Mouse (Mus musculus) CH12.LX (cell line): ENCODE results near the gene Borcs7. TPM values are rescaled to one million over a fixed set of nuclear protein-coding genes. Genes with fewer than 3 reads are reported as not detected.

Source experiments
- DNase-seq: peaks from one replicate; pipeline ENCODE4 v3.0.0-alpha.2; 2013; ENCODE audit errors: extremely low read depth
- H3K27ac ChIP-seq: 2 replicates; pipeline ENCODE4 v1.5.1; 2012; ENCODE audit warnings: low read depth, mild to moderate bottlenecking, control low read depth, moderate library complexity; ENCODE audit not compliant: insufficient read depth
- H3K27me3 ChIP-seq: replicated peaks from 2 replicates; pipeline ENCODE3; 2012; ENCODE audit warnings: inconsistent platforms
- H3K36me3 ChIP-seq, 2 experiments: replicated peaks in 1 of 2; 2 replicates each; pipeline versions ENCODE3 to v1.6.1; 2012; ENCODE audit warnings: inconsistent platforms in 1 of 2, low read length in 1 of 2, mild to moderate bottlenecking in 1 of 2, mixed read lengths in 1 of 2, moderate library complexity in 1 of 2; ENCODE audit not compliant: control insufficient read depth in 1 of 2, insufficient read depth in 1 of 2
- H3K4me1 ChIP-seq, 2 experiments: 2 replicates each; pipeline ENCODE4 v1.6.1; 2012; ENCODE audit warnings: inconsistent platforms in 1 of 2, moderate library complexity in 1 of 2; ENCODE audit not compliant: insufficient read depth in 2 of 2, control insufficient read depth in 1 of 2
- H3K4me2 ChIP-seq: 2 replicates; pipeline ENCODE4 v1.6.1; 2012; ENCODE audit warnings: low read depth, mild to moderate bottlenecking, control low read depth; ENCODE audit not compliant: poor library complexity, insufficient read depth, severe bottlenecking
- H3K4me3 ChIP-seq, 3 experiments: fragments of 150-350 bp in 1 of 3; sonication (generic) in 1 of 3; replicated peaks in 1 of 3; 2 replicates each; pipeline versions ENCODE3 to v1.5.1; 2011 to 2012; ENCODE audit warnings: low read depth in 2 of 3, low read length in 2 of 3, mild to moderate bottlenecking in 2 of 3, moderate library complexity in 2 of 3, control low read depth in 1 of 3, improper control_type of control experiment in 1 of 3, inconsistent platforms in 1 of 3, mixed read lengths in 1 of 3; ENCODE audit not compliant: poor library complexity in 1 of 3
- H3K79me2 ChIP-seq: replicated peaks from 2 replicates; pipeline ENCODE4 v1.6.1; 2012; ENCODE audit warnings: mild to moderate bottlenecking, moderate library complexity; ENCODE audit not compliant: control insufficient read depth, poor library complexity, insufficient read depth, severe bottlenecking; ENCODE audit errors: extremely low read depth
- H3K9ac ChIP-seq: 2 replicates; pipeline ENCODE4 v1.6.1; 2012; ENCODE audit warnings: low read depth, mild to moderate bottlenecking, control low read depth, moderate library complexity; ENCODE audit not compliant: insufficient read depth
- H3K9me3 ChIP-seq: replicated peaks from 2 replicates; pipeline ENCODE3; 2012; ENCODE audit warnings: low read length, inconsistent platforms, mixed read lengths
- BHLHE40 ChIP-seq: IDR thresholded peaks from 2 replicates; pipeline ENCODE4 v1.6.1; 2011; ENCODE audit warnings: mild to moderate bottlenecking, low read depth, low read length, improper control_type of control experiment
- CHD1 ChIP-seq: IDR thresholded peaks from 2 replicates; pipeline ENCODE4 v1.6.1; 2012; ENCODE audit warnings: low read depth, low read length, improper control_type of control experiment, inconsistent platforms
- EP300 ChIP-seq: IDR thresholded peaks from 2 replicates; pipeline ENCODE4 v1.6.1; 2011; ENCODE audit warnings: low read length, improper control_type of control experiment
- GABPA ChIP-seq: IDR thresholded peaks from 2 replicates; pipeline ENCODE4 v1.6.1; 2012; ENCODE audit warnings: low read depth, low read length, improper control_type of control experiment, inconsistent platforms; ENCODE audit not compliant: insufficient replicate concordance
- HCFC1 ChIP-seq: IDR thresholded peaks from 2 replicates; pipeline ENCODE4 v1.6.1; 2012; ENCODE audit warnings: low read depth, mild to moderate bottlenecking, inconsistent platforms, low read length, improper control_type of control experiment
- IRF4 ChIP-seq: IDR thresholded peaks from 2 replicates; pipeline ENCODE4 v1.6.1; 2014; ENCODE audit warnings: low read depth, mild to moderate bottlenecking, inconsistent platforms, low read length, improper control_type of control experiment
- JUN ChIP-seq: IDR thresholded peaks from 2 replicates; pipeline ENCODE4 v1.6.1; 2011; ENCODE audit warnings: low read depth, mild to moderate bottlenecking, low read length, improper control_type of control experiment, moderate library complexity; ENCODE audit not compliant: insufficient read depth
- JUND ChIP-seq: conservative IDR thresholded peaks from 2 replicates; pipeline ENCODE4 v1.6.1; 2011; ENCODE audit warnings: low read depth, low read length, improper control_type of control experiment
- MEF2A ChIP-seq: IDR thresholded peaks from 2 replicates; pipeline ENCODE4 v1.6.1; 2014; ENCODE audit warnings: low read depth, mild to moderate bottlenecking, inconsistent platforms, low read length, improper control_type of control experiment, borderline replicate concordance
- NRF1 ChIP-seq: IDR thresholded peaks from 2 replicates; pipeline ENCODE4 v1.6.1; 2014; ENCODE audit warnings: low read depth, mild to moderate bottlenecking, inconsistent platforms, low read length, improper control_type of control experiment, moderate library complexity
- RCOR1 ChIP-seq: conservative IDR thresholded peaks from 2 replicates; pipeline ENCODE4 v1.6.1; 2012; ENCODE audit warnings: low read depth, mild to moderate bottlenecking, inconsistent platforms, low read length, improper control_type of control experiment
- TBP ChIP-seq: conservative IDR thresholded peaks from 2 replicates; pipeline ENCODE4 v1.6.1; 2011; ENCODE audit warnings: low read depth, low read length, improper control_type of control experiment
- ZKSCAN1 ChIP-seq: IDR thresholded peaks from 2 replicates; pipeline ENCODE4 v1.6.1; 2012; ENCODE audit warnings: low read depth, inconsistent platforms, low read length, improper control_type of control experiment, borderline replicate concordance
- dilution Hi-C: fragments of 300-500 bp; cut with MboI; formaldehyde crosslinking; loops from 2 replicates; pipeline ENCODE4 v1.14.3; 2020; ENCODE audit warnings: low sequenced_read_pairs; ENCODE audit not compliant: extremely low pct_unique_long_range_greater_than_20kb, extremely low pct_ligation_motif_present
- in situ Hi-C: fragments of 300-500 bp; cut with MboI; formaldehyde crosslinking; loops from 3 replicates; pipeline ENCODE4 v1.14.3; 2019; ENCODE audit warnings: low sequenced_read_pairs, low pct_ligation_motif_present, low pct_unique_long_range_greater_than_20kb, mixed read lengths
- polyA plus RNA-seq: library from polyadenylated mRNA; unstranded; fragments of >175 nt; gene quantifications from 2 replicates; pipeline ENCODE4 v1.2.1, GENCODE M21; 2012; ENCODE audit warnings: low read depth; ENCODE audit not compliant: insufficient read length
- total RNA-seq, 2 experiments: library from RNA; depleted of rRNA; stranded (reverse); fragments of 300-350 nt in 1 of 2; fragments of >200 nt in 1 of 2; gene quantifications; 2 replicates each; pipeline ENCODE4 v1.2.3; 2012 to 2014

Borcs7 gene
- total and polyA plus RNA-seq, 3 experiments, result 6.6 to 14.5 (median 7.6) TPM

DNA sequence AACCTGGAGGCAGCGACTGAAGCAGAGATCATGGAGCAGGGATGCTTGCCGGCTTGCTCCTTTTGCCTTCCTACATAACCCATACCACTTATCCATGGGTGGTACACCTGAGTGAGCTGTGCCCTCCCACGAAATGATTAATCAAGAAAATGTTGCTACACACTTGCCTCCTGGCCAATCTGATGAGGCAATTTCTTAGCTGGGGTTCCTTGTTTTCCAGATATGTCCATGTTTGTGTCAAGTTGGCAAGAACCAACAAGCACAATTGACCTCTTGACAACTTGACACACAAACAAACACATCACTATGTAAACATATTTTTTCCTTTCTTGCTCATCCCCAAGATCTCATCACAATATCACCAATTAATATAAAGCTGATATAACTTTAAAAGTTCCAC, 14.1 kb upstream of the Borcs7 start:
- Histone ChIP-seq H3K27ac (no peak overlapping the region), H3K79me2 (no peaks in the 10 kb centered on the region), H3K4me2 (no peak overlapping the region), H3K27me3 (peaks cover 1% of the 10 kb centered on the region), H3K4me1 (peaks cover 0 to 4% of the 10 kb centered on the region in 2 experiments; a peak in 1 of 4 replicates), H3K9me3 (no peaks in the 10 kb centered on the region), H3K4me3 (no peak overlapping the region), H3K36me3 (no peaks in the 10 kb centered on the region), H3K9ac (no peak overlapping the region)
- in situ Hi-C loops, result loop anchor here (10.0 kb wide), 2 partner anchors 199 to 319 kb away; no protein-coding TSS in a partner anchor
- TF ChIP-seq GABPA, result no peak
- dilution Hi-C loops, result no loop called here
- DNase-seq, result no peak

DNA sequence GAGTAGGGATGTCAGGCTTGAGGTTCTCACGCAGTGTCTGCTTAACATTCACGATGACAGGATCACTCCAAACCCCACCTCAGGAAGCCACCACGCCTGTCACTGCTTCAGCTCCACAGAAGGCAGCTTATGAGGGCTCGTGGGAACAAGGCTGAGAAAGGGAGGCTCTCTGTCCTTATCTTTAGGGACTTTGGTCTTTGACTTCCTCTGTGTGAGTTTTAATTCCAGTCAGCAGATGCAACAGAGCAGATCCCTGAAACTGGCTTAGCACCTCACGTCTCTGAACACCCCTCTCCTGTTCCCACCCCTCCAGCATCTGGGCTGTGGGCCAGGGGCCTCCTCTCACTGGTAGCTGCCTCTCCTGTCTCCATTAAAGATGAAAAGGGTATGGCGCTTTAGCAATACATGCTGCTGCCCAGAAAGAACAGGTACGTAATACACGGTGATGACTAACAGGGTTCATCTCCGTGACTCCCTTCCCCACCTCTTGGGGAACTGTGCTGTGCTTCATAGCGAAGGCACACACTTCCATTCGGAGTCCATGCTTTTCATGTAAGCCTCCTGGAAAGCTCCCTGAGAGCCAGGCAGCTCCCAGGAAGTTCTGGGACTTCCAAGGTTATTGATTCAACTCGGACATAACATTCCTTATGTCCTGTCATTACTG, 9.9 kb upstream of the Borcs7 start:
- no peak for TF ChIP-seq JUND
- no peak for TF ChIP-seq EP300
- no peak for TF ChIP-seq JUN
- no peak for TF ChIP-seq NRF1
- TF ChIP-seq MEF2A, result no peak
- TF ChIP-seq HCFC1, result no peak
- TF ChIP-seq CHD1, result no peak
- TF ChIP-seq BHLHE40, result no peak
- TF ChIP-seq RCOR1, result no peak
- TF ChIP-seq IRF4, result no peak
- TF ChIP-seq TBP, result no peak
- TF ChIP-seq ZKSCAN1, result no peak

More for the DNA sequence above, 9.9 kb upstream of the Borcs7 start:
- Histone ChIP-seq H3K27me3 (peaks cover 2% of the 10 kb centered on the region), H3K4me1 (peaks cover 0 to 4% of the 10 kb centered on the region in 2 experiments; a peak in 1 of 4 replicates), H3K36me3 (no peaks in the 10 kb centered on the region), H3K27ac (no peak overlapping the region), H3K4me2 (no peak overlapping the region), H3K79me2 (no peaks in the 10 kb centered on the region), H3K4me3 (no peak overlapping the region), H3K9ac (no peak overlapping the region), H3K9me3 (no peaks in the 10 kb centered on the region)
- dilution Hi-C loops (no loop called here), in situ Hi-C loops (loop anchor here (10.0 kb wide), 2 partner anchors 195 to 315 kb away; no protein-coding TSS in a partner anchor)
- no peak for DNase-seq
